12 mouse cellular contexts compared by ENCODE assay signal in the genomic region with DNA sequence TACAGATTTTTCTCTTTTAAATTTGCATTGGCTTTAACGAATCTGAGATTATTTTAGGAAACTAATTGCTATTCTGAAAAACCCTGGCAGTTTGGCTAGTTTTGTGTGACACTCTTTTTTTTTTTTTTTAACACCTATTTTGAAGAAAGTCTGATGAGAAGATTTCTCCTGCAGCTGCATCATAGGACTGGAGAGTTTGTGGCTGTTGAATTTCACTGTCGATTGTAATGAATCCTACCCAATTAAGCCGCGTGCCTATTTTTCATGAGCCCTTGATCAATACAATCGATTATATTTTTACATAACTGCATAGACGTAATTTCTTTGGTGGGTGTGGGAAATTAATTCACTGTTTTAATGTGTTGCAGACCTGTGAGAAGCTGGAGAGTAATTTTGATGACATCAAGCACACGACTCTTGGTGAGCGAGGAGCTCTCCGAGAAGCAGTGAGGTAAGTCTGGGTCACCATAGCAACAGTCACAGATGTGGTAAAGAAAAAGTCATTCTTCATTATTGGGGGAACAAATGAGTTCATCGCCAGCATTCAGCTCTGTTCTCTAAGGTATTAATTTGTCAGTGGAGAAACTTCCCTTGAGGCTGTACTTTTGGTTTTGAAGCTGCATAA.
DNase-seq lines count a peak whose midpoint lies in the region; ATAC-seq and TF ChIP-seq lines count a peak whose summit lies in the region.
"Had no signal": no experiment of that assay in that cellular context is flagged by ENCODE, and none has a peak within 500 bp of the region (broad histone marks: within the 10 kb centered on the region; RNA-seq: fewer than 3 reads in every experiment).

No protein-coding gene starts in this region.

- no peak for TF ChIP-seq POLR2A in brain, embryonic 14.5 days (IDR thresholded peaks at IDR 0.05; ENCODE audit: borderline replicate concordance, extremely low read depth, insufficient read depth, insufficient read length, poor library complexity, severe bottlenecking)

- H3K4me3 ChIP-seq in embryonic facial prominence, embryonic 12.5 days = no peak overlapping the region
- peak overlapping the region; percentile 22 for H3K4me3 ChIP-seq in hindbrain, embryonic 16.5 days (ENCODE audit: low read length)
- H3K4me3 ChIP-seq in midbrain, postnatal 0 days (ENCODE audit: low read depth, low read length) = peak overlapping the region; percentile 21
- H3K4me3 ChIP-seq: embryonic facial prominence, embryonic 13.5 days; heart, adult 2 months had no signal

- no peaks in the 10 kb centered on the region for H3K27me3 ChIP-seq in embryonic facial prominence, embryonic 12.5 days
- H3K27me3 ChIP-seq in hindbrain, embryonic 16.5 days (replicated peaks; ENCODE audit: control insufficient read depth, insufficient read depth, low read length) = no peaks in the 10 kb centered on the region
- H3K27me3 ChIP-seq in midbrain, postnatal 0 days (ENCODE audit: insufficient read depth, low read length) = no peaks in the 10 kb centered on the region
- H3K27me3 ChIP-seq: embryonic facial prominence, embryonic 13.5 days had no signal

- 35% methylated on average over 10 of the region's 10 CpGs for WGBS in embryonic facial prominence, embryonic 12.5 days
- 29% methylated on average over 10 of the region's 10 CpGs for WGBS in hindbrain, embryonic 16.5 days
- 22% methylated on average over 10 of the region's 10 CpGs for WGBS in midbrain, postnatal 0 days

- peak; percentile 87 for DNase-seq in brain, embryonic 14.5 days (ENCODE audit: low read depth)
- DNase-seq in midbrain, postnatal 0 days (ENCODE audit: low spot score) = peak; percentile 65
- DNase-seq in heart, adult 8-10 months (ENCODE audit: low spot score) = no peak
- no peak for DNase-seq in cerebellum, adult 8-10 months
- DNase-seq in cerebellum, adult 18-20 months = no peak
- DNase-seq: adrenal gland, postnatal 36 days; heart, adult 2 months; kidney, adult 11 months; thymus, postnatal 4 days had no signal

- H3K4me2 ChIP-seq in embryonic facial prominence, embryonic 12.5 days (replicated peaks) = peak overlapping the region; percentile 17; the same call in 1 of the 2 replicates
- peak overlapping the region; percentile 47 for H3K4me2 ChIP-seq in hindbrain, embryonic 16.5 days (ENCODE audit: low read length)
- H3K4me2 ChIP-seq in midbrain, postnatal 0 days (ENCODE audit: low read depth, low read length, poor library complexity, severe bottlenecking) = peak overlapping the region; percentile 39
- H3K4me2 ChIP-seq: embryonic facial prominence, embryonic 13.5 days had no signal

- no peak for ATAC-seq in embryonic facial prominence, embryonic 12.5 days (ENCODE audit: insufficient number of reproducible peaks, insufficient read depth, low FRiP score, low TSS enrichment)
- peak; percentile 85 for ATAC-seq in hindbrain, embryonic 16.5 days
- ATAC-seq in midbrain, postnatal 0 days (ENCODE audit: low FRiP score) = peak; percentile 56; the same call in 1 of the 2 replicates

- H3K36me3 ChIP-seq in embryonic facial prominence, embryonic 12.5 days = no peaks in the 10 kb centered on the region
- H3K36me3 ChIP-seq in hindbrain, embryonic 16.5 days (ENCODE audit: control insufficient read depth, insufficient read depth, low read length) = no peaks in the 10 kb centered on the region
- H3K36me3 ChIP-seq in midbrain, postnatal 0 days (ENCODE audit: insufficient read depth, low read length) = no peaks in the 10 kb centered on the region
- H3K36me3 ChIP-seq: embryonic facial prominence, embryonic 13.5 days had no signal

- H3K9me3 ChIP-seq in embryonic facial prominence, embryonic 12.5 days = no peaks in the 10 kb centered on the region
- no peaks in the 10 kb centered on the region for H3K9me3 ChIP-seq in hindbrain, embryonic 16.5 days (ENCODE audit: control insufficient read depth, low read length)
- H3K9me3 ChIP-seq in midbrain, postnatal 0 days (ENCODE audit: low read length) = no peaks in the 10 kb centered on the region
- H3K9me3 ChIP-seq: embryonic facial prominence, embryonic 13.5 days had no signal

- H3K4me1 ChIP-seq in embryonic facial prominence, embryonic 12.5 days = no peaks in the 10 kb centered on the region
- H3K4me1 ChIP-seq in hindbrain, embryonic 16.5 days (ENCODE audit: control insufficient read depth, insufficient read depth, low read depth, low read length) = peaks cover 2% of the 10 kb centered on the region; the same call in 1 of the 2 replicates
- no peaks in the 10 kb centered on the region for H3K4me1 ChIP-seq in midbrain, postnatal 0 days (ENCODE audit: insufficient read depth, low read length)

- no peak overlapping the region for H3K9ac ChIP-seq in embryonic facial prominence, embryonic 12.5 days
- no peak overlapping the region for H3K9ac ChIP-seq in hindbrain, embryonic 16.5 days (ENCODE audit: low read depth, low read length)
- H3K9ac ChIP-seq in midbrain, postnatal 0 days (replicated peaks; ENCODE audit: low read length, poor library complexity, severe bottlenecking) = 0 out of 2 replicates have a peak overlapping the region, but pooled peaks have one; percentile 36
- H3K9ac ChIP-seq: embryonic facial prominence, embryonic 13.5 days had no signal

- TF ChIP-seq CTCF in brain, embryonic 14.5 days (IDR thresholded peaks at IDR 0.05; ENCODE audit: borderline replicate concordance, extremely low read depth, insufficient read depth, insufficient read length) = no peak
- no peak for TF ChIP-seq CTCF in midbrain, postnatal 0 days (IDR thresholded peaks at IDR 0.05)

- no peak overlapping the region for H3K27ac ChIP-seq in embryonic facial prominence, embryonic 12.5 days
- no peak overlapping the region for H3K27ac ChIP-seq in hindbrain, embryonic 16.5 days (ENCODE audit: low read depth, low read length)
- H3K27ac ChIP-seq in midbrain, postnatal 0 days (ENCODE audit: low read depth, low read length) = no peak overlapping the region
- H3K27ac ChIP-seq: embryonic facial prominence, embryonic 13.5 days; heart, adult 2 months had no signal

Comparison
In these comparisons a context has a peak if more than half of its experiments do, and no peak if none do; other contexts are left out.
1. DNase-seq: peak in brain, embryonic 14.5 days (single experiment) and midbrain, postnatal 0 days (single experiment); none in heart, adult 8-10 months (single experiment), cerebellum, adult 8-10 months (single experiment) and cerebellum, adult 18-20 months (0 of 2).
2. Peak in every context shown above with its lines, with median percentiles within 50 percentile points of each other: H3K4me2 ChIP-seq.